ENCODE assay signal across 9 mouse cellular contexts in the genomic region with DNA sequence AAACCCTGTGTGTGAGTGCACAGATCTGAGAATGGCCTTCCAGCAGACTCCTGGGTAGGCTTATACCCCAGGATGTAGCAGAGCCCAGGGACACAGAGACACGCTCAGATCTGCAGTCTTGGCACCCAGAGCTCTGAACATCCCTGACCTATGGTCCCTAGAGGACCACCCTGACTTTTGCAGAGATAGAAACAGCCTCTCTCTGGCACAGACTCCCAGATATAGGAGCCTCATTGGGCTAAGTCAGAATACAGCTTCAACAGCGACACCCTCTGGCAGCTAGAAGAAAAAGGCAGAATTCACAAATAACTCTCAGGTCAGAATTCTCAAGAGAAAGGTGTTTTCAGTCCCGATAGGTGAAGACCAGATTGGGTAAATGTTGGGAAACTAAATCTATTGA.
A peak's percentile ranks its signal among the peaks of the same experiment; 100 is the strongest.
DNase-seq lines count a peak whose midpoint lies in the region; ATAC-seq lines count a peak whose summit lies in the region.
"Had no signal": no experiment of that assay in that cellular context is flagged by ENCODE, and none has a peak within 500 bp of the region (broad histone marks: within the 10 kb centered on the region; RNA-seq: fewer than 3 reads in every experiment).

No protein-coding gene starts in this region.

- peak; percentile 54 for DNase-seq in intestine, embryonic 14.5 days (ENCODE audit: low spot score)
- DNase-seq in right cerebral cortex, postnatal 4 days: peak; percentile 11
- no peak for DNase-seq in right cerebral cortex, adult 2 months (ENCODE audit: low spot score in 2 of 2)
- DNase-seq in gastrocnemius, postnatal 25 days: peak; percentile 28
- peak; percentile 68 for DNase-seq in testis, postnatal 14 days (ENCODE audit: low spot score)
- no peak for DNase-seq in right cerebral cortex, adult 18-20 months
- DNase-seq in cerebellum, postnatal 36 days: no peak

- no peaks in the 10 kb centered on the region for H3K36me3 ChIP-seq in intestine, embryonic 14.5 days (ENCODE audit: control insufficient read depth, insufficient read depth, low read length)
- no peaks in the 10 kb centered on the region for H3K36me3 ChIP-seq in intestine, embryonic 16.5 days (ENCODE audit: control insufficient read depth, insufficient read depth, low read length)
- H3K36me3 ChIP-seq: lung, embryonic 15.5 days had no signal

- no peak overlapping the region for H3K4me3 ChIP-seq in intestine, embryonic 14.5 days (ENCODE audit: low read depth, low read length)
- no peak overlapping the region for H3K4me3 ChIP-seq in intestine, embryonic 16.5 days (ENCODE audit: low read length)
- H3K4me3 ChIP-seq: lung, embryonic 15.5 days had no signal

- no peak overlapping the region for H3K9ac ChIP-seq in intestine, embryonic 14.5 days (ENCODE audit: low read length)
- no peak overlapping the region for H3K9ac ChIP-seq in intestine, embryonic 16.5 days (ENCODE audit: low read depth, low read length)
- H3K9ac ChIP-seq: lung, embryonic 15.5 days had no signal

- no peak overlapping the region for H3K27ac ChIP-seq in intestine, embryonic 14.5 days (ENCODE audit: low read depth)
- no peak overlapping the region for H3K27ac ChIP-seq in intestine, embryonic 16.5 days (ENCODE audit: low read length)
- H3K27ac ChIP-seq: lung, embryonic 15.5 days had no signal

- no peak overlapping the region for H3K4me2 ChIP-seq in intestine, embryonic 14.5 days (ENCODE audit: low read length)
- no peak overlapping the region for H3K4me2 ChIP-seq in intestine, embryonic 16.5 days (ENCODE audit: low read depth, low read length)
- H3K4me2 ChIP-seq: lung, embryonic 15.5 days had no signal

- H3K27me3 ChIP-seq in intestine, embryonic 14.5 days (replicated peaks; ENCODE audit: control insufficient read depth, insufficient read depth, low read length): no peaks in the 10 kb centered on the region
- no peaks in the 10 kb centered on the region for H3K27me3 ChIP-seq in intestine, embryonic 16.5 days (replicated peaks; ENCODE audit: control insufficient read depth, insufficient read depth, low read length)
- H3K27me3 ChIP-seq: lung, embryonic 15.5 days had no signal

- no peaks in the 10 kb centered on the region for H3K4me1 ChIP-seq in intestine, embryonic 14.5 days (replicated peaks; ENCODE audit: control insufficient read depth, insufficient read depth, low read length)
- H3K4me1 ChIP-seq in intestine, embryonic 16.5 days (ENCODE audit: control insufficient read depth, insufficient read depth, low read length): no peaks in the 10 kb centered on the region
- H3K4me1 ChIP-seq: lung, embryonic 15.5 days had no signal

- ATAC-seq in intestine, embryonic 14.5 days (replicated peaks; ENCODE audit: low FRiP score, low TSS enrichment, low read depth): no peak
- no peak for ATAC-seq in intestine, embryonic 16.5 days

- no peaks in the 10 kb centered on the region for H3K9me3 ChIP-seq in intestine, embryonic 14.5 days (ENCODE audit: control insufficient read depth, low read length)
- no peaks in the 10 kb centered on the region for H3K9me3 ChIP-seq in intestine, embryonic 16.5 days (ENCODE audit: control insufficient read depth, low read length)
- H3K9me3 ChIP-seq: lung, embryonic 15.5 days had no signal

- 43% methylated on average over 3 of the region's 3 CpGs for WGBS in intestine, embryonic 14.5 days
- WGBS in intestine, embryonic 16.5 days: 45% methylated on average over 3 of the region's 3 CpGs

Comparison
In these comparisons a context has a peak if more than half of its experiments do, and no peak if none do; other contexts are left out.
1. DNase-seq: peak in intestine, embryonic 14.5 days (single experiment), right cerebral cortex, postnatal 4 days (single experiment), gastrocnemius, postnatal 25 days (single experiment) and testis, postnatal 14 days (single experiment); none in right cerebral cortex, adult 2 months (0 of 2), right cerebral cortex, adult 18-20 months (single experiment) and cerebellum, postnatal 36 days (0 of 2).